Mouse (Mus musculus) thymus, adult 18-20 months (tissue): ENCODE measurements around the gene Mmrn1.

Experiments
- DNase-seq, 2 experiments: peaks; one replicate each; pipeline ENCODE4 v3.0.0; 2022; ENCODE audit warnings: mixed read lengths in 2 of 2

Mmrn1 gene

GRCm38 (mm10) chr6:60994114-60994513 is 69.3 kb downstream of the Mmrn1 start:
- DNase-seq = no peak

- DNase-seq = no peak
Observed at GRCm38 (mm10) chr6:60994521-60994920, 69.7 kb downstream of the Mmrn1 start.

GRCm38 (mm10) chr6:60995596-60995995 is 70.8 kb downstream of the Mmrn1 start:
- no peak for DNase-seq

- no peak for DNase-seq
Observed at GRCm38 (mm10) chr6:60996328-60996727, 71.6 kb downstream of the Mmrn1 start.

- DNase-seq = no peak
Observed at GRCm38 (mm10) chr6:61001003-61001790, 76.4 kb downstream of the Mmrn1 start.

GRCm38 (mm10) chr6:61003916-61004765 is 79.4 kb downstream of the Mmrn1 start:
- DNase-seq = no peak

GRCm38 (mm10) chr6:61013780-61014179 is 89.0 kb downstream of the Mmrn1 start:
- no peak for DNase-seq

- no peak for DNase-seq
Observed at GRCm38 (mm10) chr6:61019689-61020088, 94.9 kb downstream of the Mmrn1 start.

- DNase-seq = no peak
Observed at GRCm38 (mm10) chr6:61020995-61021394, 96.2 kb downstream of the Mmrn1 start.

- no peak for DNase-seq
Observed at GRCm38 (mm10) chr6:61033251-61033650, 108.5 kb downstream of the Mmrn1 start.
